Mouse (Mus musculus) heart, adult 9 months (tissue): ENCODE measurements around the gene Rad51.

ENCODE experiments used
- DNase-seq, 2 experiments: peaks; one replicate each; pipeline ENCODE4 v3.0.0; 2022; ENCODE audit warnings: low spot score in 2 of 2

Rad51 gene

DNA sequence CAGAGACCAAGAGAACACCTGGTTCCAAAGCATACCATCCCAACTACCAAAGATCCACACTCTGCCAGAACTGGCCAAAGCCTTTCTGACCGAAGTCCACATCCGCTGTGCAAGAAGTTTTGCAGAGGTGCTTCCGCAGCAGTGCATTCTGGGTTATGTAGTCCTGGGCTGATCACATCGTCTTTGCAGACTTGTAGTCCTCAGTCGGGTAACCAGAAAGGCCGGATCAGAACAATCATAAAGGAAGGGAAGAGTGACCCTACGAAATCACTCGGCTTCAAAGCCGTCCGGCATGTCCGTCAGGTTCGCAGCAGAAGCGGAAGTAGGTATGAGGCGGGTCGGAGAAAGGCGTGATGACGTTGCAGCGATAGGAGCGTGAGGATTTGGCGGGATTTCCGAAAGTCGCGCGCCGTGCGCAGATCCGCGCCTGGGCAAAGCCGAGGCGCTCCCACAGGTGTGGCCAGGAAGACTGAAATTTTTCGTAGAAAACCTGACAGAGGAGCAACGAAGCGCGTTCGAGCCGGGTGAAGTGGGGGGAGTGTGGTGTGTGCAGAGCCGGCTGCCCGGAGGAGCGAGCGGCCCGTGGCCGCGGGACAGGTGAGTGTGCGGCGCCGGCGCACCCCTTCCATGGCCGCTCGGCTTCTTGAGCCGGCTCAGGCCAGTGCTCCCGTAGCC is at the start of gene Rad51:
TSS of gene Rad51 (plus strand) at position 356 of the 675 bp plus-strand sequence.
- peak; percentile 85 to 90 for DNase-seq

DNA sequence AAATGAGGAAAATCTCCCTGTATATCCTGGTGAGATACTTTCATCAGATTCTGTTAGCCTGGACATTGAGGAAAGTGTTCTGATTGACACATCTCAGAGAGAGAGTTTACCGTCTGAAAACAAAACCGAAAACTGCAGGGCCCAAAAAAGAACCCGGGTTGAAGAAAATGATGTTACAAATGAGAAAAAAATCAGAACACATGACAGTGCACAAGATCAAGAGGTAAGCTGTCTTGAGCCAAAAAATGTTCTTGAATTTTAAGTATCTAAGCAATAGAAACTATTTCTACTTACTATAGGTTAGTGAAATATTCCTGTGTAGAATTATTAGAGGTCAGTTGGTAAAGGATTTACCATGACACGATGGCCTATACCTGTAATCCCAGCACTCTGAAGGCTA is 40.2 kb upstream of the Rad51 start:
- DNase-seq, result no peak

DNA sequence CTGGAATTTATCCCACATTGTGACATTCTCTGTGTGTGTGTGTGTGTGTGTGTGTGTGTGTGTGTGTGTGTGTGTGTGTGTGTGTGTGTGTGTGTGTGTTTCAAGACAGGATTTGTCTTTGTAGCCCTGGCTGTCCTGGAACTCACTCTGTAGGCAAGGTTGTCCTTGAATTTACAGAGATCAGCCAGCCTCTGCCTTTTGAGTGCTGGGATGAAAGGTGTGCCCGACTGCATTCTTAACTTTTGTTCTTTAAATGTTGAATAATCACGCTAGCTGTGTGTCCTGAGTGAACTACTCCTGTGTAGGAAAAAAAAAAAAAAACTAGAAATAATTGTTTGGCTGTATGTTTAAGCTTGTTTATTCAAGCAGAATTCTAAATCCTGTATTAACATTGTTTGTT is 26.4 kb upstream of the Rad51 start:
- DNase-seq, result no peak

DNA sequence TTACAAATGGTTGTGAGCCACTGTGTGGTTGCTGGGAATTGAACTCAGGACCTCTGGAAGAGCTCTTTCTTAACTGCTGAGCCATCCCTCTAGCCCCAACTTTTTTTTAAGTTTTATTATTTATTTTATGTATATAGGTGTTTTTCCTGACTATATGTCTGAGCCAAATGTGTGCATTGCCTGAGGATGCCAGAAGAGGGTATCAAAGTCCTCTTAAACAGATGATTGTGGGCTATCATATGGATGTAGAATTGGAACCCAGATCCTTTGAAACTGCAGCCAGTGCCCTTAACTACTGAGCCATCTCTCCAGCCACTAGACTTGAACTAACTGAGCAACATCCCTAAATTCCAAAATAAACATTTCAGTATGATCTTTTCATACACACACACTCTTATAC is 11.0 kb upstream of the Rad51 start:
- no peak for DNase-seq

DNA sequence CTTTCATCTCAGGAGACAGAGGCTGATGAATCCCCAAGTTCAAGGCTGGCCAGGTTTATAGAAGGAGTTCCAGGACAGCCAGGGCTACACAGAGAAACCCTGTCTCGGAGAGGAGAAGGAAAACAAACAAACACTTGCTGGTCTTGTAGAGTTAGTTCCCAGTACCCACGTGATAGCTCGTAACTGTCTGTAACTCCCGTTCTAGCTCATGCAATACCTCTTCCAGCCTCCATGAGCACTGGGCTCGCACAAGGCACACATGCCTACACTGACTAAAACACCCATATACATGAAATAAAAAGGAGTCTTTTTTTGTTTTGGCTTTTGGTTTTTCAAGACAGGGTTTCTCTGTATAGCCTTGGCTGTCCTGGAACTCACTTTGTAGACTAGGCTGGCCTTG is 6.0 kb upstream of the Rad51 start:
- no peak for DNase-seq

DNA sequence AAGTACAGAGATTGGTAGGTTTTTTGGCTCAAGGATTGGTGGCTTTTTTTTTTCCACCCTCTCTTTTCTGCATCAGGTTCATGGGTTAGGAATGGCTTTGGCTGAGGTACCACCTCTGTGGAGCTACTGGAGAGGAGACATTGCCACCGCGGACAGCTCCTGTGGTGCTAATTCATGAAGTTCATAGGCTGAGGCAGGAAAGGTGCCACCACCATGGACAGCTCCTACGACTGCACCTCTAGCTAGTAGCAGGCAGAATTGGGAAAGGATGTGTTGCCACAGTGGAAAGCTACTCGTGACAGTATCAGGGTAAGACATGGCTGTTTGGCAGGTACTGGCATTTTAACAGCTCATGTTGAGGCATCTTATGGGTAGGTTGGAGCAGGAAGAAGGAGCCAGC is 4.0 kb upstream of the Rad51 start:
- peak in 1 of 2 experiments; percentile 14 for DNase-seq

DNA sequence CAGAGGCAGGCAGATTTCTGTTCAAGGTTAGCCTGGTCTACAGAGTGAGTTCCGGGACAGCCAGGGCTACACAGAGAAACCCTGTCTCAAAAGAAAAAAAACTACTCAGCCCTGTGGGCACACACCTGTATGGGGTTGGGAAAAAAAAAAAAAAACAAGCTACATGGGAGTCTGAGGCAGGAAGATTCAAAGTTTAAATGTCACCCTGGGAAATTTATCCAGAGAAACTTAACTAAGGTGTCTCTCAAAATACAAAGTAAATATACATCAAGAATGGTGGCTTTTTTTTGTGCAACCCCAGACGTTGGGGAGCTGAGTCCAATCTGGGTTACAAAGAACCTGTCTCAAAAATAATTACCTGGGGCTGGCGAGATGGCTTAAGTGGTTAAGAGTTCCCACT is 1.5 kb upstream of the Rad51 start:
- no peak for DNase-seq

DNA sequence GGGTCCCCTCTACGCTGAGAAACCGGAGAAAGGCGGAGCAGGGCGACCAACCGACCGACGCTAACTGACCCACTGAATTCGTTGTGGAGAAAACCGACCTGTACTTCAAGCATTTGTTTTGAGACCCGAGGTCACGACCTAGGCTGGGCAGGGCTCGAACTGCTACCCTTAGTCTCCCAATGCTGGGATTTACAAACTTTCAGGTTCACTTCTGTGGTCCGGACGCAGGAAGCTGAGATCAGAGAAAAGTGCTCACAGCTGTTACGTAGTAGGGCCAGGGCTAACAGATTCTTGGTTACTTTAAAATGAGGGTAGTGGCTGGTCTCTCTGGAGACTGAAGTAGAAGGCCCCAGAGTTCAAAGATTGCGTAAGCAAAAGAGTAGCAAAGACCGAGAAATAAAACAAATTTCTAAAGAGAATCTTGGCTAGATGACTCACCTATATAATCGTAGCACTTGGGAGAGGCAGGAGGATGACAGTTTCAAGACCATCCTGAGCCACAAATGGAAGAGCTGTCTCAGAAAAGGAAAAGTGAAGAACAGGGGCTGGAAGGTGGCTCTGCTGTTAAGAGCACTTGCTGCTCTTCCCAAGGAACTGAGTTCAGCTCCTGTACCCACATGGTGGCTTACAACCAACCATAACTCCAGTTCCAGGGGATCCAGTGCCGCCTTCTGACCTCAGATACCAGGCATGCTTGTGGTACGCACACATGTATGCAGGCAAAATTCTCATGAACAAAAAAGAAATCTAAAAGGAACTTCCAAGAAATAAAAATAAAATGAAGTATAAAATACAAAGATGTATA is 730 bp downstream of the Rad51 start:
- no peak for DNase-seq

DNA sequence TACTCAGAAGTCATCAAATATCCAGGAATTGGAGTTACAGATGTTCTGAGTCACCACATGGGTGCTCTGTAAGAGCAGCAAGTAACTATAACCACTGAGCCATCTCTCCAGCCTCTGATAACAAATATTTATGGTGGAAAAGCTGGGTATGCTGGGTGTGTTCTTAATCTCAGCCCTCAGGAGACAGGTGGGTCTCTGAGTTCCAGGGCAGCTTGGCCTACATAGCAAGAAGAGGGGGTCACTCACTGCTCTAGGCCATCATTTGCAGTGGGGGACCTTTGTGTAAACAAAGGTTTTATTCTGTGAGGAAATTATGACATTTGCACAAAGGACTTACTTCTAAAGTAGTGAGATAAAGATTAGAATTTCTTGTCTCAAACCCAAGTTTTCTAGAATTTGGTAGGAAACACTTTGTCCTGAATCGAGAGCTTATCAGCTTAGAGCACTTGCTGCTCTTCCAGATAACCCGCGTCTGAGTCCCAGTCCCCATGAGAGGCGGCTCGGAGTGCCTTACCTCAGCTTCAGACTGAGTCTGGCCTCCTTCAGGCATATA is 23.8 kb downstream of the Rad51 start:
- no peak for DNase-seq

DNA sequence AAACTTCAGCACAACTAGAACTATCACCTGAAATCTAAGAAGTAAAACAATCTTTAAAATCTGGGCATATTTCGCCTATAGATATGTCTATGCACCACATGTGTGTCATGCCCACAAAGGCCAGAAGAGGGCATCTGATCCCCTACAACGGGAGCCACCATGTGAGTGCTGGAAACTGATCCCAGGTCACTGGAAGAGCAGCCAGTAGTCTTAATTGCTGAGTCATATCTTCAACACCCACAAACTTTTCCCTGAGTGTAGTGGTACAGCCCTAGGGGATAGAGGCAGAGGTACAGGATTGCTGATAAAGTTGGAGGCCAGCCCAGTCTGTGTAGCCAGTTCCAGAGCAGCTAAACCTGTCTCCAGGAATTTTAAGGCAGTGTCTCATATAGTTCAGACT is 32.6 kb downstream of the Rad51 start:
- DNase-seq, result no peak

DNA sequence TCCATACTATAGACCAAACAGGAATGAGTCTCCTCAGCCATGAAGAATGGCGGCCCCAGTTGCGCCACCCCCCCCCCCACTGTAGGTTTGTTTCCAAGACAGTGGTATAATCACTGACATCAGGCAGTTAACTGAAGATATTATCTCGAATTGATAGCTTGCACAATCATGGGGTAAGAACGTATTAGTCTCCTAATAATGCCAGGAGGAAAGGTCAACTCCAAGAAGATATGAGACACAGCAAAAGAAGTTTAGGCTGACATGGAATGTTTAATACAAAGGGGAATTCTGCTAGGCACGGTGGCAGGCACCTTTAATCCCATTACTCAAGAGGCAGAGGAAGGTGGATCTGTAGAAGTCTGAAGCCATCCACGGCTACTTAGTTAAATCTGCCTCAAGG is 33.8 kb downstream of the Rad51 start:
- DNase-seq, result no peak

DNA sequence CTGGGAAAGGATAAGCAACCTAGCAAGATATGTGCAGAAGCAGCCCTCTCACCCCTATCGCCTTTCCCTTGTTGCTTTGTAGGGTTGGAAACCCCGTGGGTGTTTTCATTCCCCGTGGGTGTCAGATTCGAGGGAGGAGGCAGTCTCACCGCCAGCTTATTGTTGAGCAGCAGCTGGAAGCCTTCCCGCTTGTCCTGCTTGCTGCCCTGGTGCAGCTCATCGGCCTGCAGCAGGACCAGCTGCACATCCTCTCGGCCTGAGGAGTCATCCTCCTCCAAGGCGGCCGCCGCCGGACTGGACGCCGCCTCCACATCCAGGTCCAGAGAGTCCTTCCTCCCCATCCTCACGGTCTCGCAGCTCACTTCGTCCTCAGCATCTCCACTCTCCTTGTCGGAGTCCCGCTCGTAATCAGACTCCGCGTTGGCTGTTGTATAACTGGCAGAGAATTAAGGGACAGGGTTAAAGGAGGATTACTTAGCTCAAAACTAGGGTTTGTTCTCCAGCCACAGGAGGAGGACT is 34.6 kb downstream of the Rad51 start:
- DNase-seq, result peak in 1 of 2 experiments; percentile 8

DNA sequence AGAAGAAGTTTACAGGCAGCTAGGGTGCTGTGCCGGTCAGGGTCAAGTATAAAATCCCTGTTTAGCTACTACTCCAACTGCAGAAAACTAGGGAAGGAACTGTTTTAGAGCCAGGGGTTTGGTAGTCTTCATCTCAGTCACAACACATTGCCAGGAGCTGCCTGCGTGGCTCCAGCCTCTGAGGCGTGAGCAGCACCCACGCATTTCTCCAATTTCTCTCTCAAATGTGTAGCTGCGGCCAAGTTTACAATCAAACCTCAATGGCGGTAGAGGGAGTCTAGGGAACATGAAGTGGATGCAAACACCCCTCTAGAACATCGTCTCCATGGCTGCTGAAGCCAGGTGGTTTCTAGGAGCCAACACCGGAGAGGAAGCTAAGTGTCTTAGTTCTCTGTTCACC is 35.2 kb downstream of the Rad51 start:
- no peak for DNase-seq

DNA sequence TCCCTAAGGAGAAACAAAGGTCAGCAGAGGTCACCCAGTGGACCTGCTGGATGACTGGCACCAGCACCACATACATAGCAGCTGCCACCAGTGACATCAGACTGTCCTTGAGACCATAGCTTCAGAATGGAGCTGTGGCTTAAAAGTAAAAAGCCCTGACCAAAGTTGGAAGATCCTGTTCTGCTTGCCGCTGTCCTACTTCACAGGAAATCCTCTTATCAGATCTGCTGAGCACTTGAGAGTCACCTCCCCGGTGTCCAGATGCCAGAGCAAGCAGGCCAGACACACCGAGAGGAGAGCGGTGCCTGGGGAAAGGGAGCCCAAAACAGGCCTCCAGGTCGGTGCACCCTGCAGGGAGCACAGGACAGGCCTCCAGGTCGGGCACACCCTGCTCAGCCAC is 39.7 kb downstream of the Rad51 start:
- DNase-seq, result no peak

DNA sequence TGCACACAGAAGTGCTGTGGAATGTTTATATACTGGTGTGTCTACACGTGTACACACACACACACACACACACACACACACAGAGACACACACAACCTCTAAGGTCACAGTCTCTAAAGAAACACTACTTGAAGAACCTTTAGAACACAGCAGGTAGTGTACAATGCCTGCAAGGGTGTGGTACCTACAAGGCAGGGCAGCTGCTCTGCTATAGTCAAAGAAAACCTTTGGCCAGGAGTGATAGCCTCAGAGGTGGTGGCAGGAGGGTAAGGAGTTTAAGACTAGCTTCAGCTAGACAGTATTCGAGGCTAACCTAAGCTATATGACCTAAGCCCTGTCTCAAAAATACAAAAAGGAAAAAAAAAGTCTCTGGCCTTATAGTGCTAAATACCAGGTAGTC is 42.1 kb downstream of the Rad51 start:
- DNase-seq, result no peak

DNA sequence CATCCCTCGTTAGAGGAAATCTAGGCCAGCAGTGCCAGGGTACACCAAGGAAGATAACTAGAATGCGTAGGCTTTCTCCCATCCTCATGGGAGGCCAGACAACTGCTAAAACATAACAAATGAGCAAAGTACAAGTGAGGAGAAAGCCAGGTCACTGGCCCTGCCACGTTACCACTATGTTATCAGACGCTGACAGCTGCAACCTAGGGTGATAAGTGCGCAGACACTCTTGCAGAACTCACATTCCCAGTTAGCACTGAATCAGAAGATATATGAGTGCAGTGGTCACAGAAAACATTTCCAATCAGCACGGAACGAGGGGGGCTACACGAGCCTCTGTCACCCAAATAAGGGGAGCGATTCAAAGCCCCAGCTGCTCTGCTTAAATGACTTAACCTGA is 42.8 kb downstream of the Rad51 start:
- DNase-seq, result no peak

DNA sequence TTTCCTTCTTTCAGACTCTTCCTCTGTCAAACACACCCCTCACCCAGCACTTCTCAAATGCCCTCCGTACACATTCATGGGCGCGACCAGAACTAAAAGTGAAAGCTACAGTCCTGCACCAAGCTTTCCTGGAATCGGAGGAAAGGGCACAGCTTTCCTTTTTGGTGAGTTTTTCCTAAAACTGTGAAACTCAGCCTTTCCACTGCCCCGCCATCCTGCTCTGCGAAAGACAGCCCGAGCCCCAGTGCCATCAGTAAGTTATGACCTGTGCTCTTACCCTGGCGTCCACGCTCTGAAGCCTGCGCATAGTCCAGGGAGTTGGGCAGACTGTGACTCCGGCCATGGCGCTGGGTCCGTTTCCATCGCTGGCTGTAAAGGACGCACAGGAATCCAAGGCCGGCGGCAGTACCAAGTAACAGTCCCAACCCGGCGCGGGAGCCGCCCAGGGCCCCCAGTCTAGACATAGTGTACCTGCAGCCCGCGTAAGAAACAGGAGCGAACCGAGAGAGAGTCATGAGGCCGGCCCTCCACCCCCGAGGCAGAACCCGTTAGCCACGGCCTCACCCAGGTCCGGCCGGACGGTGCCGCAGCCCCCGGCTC is 43.6 kb downstream of the Rad51 start:
- no peak for DNase-seq

DNA sequence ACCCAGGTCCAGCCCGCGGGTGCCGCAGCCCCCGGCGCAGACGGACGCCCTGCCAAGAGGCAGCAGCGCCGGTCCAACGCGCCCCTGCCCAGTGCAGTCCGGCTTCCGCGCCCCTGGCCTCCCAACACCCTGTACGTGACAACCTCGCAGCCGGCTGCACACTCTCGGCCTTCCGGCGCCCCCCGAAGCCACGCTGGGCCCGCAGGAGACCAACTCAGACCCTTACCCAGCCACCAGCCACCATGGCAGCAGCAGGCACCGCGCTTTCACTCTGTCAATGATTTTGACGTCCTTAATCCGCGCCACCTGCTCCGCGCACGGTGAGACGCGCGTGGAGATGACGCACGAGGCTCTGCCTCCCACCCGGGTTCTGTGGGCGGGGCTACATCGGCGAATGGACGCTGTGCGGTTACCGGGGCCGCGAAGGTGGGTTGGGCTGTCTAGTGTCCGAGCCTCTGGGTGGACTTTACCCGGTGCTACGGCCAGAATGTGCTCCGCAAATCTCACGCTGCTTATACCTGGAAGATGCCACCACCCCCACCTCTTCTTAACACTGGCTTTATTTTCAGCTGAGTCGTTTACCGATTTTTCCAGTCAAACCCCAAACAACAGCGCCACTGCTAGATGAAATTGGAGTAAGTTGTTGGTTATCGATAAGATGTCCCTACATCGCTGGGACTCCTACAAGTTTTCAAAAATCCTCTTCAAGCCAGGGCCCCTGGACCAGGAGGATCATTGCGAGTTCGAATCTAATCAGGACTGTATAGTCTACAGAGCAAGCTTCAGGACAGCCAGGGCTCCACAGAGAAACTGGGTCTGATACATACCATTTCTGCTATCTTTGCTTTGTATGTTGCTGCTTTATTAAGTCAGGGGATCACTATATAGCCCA is 44.3 kb downstream of the Rad51 start, which contains the start of gene Rmdn3:
TSS of gene Rmdn3 (minus strand) at position 354 of the 892 bp plus-strand sequence.
- peak; percentile 91 to 93 for DNase-seq

DNA sequence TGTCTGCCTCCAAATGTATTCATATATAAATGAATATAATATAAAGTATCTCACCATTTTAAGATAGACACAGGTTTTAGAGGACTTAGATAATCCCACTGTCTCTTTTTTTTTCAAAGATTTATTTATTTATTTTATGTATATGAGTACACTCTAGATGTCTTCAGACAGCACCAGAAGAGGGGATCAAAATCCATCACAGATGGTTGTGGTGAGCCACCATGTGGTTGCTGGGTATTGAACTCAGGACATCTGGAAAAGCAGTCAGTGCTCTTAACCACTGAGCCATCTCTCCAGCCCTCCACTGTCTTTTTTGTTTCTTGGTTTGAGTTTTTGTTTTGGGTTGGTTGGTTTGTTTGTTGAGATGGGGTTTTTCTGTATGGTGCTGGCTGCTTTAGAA is 45.2 kb downstream of the Rad51 start:
- no peak for DNase-seq

DNA sequence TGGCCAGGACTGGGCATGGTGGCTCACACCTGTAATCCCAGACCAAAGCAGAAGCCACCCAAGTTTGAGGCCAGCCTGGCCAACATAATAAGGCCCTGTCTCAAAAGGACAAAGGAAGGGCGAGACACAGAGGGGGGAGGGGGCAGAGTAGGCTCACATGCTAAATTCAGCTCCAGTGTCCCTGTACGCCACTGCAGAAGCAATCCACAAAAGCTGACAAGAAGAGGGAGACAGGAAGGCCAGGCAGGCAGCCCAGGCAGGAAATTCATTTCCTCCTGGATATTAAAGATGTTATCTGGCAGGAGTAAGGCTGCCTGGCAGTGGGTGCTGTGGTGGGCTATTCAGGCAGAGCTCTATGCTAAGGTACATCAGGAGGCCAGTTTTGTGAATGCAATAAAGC is 48.7 kb downstream of the Rad51 start:
- DNase-seq, result peak in 1 of 2 experiments; percentile 47

DNA sequence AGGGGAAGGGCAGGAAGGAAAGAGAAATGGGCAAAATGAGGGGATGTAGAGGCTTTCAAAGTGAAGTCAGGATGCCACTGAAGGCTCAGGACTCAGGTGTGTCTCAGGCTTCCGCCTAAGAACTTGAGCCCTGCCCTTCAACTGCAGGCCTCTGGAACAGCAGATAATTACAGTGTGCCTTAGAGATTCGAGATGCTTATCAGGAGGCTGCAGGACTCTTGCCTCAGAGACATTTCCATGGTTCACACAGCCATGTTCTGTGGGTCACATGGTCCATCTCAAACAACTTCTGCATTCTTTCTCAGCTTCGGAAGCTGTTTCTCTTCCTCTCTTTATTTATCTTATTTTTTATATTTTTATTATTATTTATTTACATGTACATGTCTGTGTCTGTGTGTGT is 50.5 kb downstream of the Rad51 start:
- no peak for DNase-seq
